Mouse (Mus musculus): ENCODE results near the gene Sirt4. TPM values are rescaled to one million over a fixed set of nuclear protein-coding genes. Genes with fewer than 3 reads are reported as not detected.

Gene Sirt4
- polyA plus RNA-seq, 1 experiment, result 22.2 TPM

- Histone ChIP-seq H3K9me3 (replicated peaks; ENCODE audit: control insufficient read depth, insufficient read depth, low read length, poor library complexity, severe bottlenecking) (no peaks in the 10 kb centered on the region), H3K9ac (ENCODE audit: low read depth, poor library complexity, severe bottlenecking) (no peak overlapping the region)
- TF ChIP-seq CTCF (IDR thresholded peaks at IDR 0.05; ENCODE audit: low read depth, low read length) (peak; percentile 49), EP300 (IDR thresholded peaks at IDR 0.05; ENCODE audit: insufficient read depth, low read depth, low read length) (no peak)
Measured at GRCm38 (mm10) chr5:115473191-115473590, 11.3 kb downstream of the Sirt4 start.

DNA sequence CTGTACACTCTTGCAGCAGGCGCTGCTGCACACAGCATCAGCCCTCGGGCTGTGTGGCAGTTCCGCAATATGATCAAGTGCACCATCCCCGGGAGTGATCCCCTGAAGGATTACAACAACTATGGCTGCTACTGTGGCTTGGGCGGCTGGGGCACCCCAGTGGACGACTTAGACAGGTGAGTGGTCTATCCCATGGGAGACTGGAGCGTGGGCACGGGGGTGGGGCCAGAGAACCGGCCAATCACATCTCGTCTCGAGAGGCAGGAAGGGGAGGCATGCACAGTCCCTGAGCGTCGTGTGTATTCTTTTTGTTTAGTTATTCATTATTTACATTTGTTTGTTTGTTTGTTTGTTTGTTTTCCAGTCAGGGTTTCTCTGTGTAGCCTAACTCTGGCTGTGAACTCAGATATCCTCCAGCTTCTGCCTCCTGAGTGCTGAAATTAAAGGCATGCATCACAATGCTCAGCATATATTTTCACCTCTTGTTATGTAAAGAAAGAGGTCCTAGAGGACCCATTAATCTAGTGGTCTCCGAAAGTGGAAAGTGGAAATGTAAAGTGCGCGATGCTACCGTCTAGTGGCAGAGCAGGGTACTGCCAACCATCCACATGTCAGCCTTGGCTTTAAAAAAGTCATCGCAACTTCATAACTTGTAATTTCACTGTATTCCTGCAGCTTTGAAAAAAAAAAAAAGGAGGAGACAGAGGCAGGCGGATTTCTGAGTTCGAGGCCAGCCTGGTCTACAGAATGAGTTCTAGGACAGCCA is 13.6 kb downstream of the Sirt4 start:
- Histone ChIP-seq H3K4me3 (ENCODE audit: low read depth, low read length) (peak overlapping the region; percentile 7; the same call in 1 of the 2 replicates), H3K36me3 (ENCODE audit: control insufficient read depth, insufficient read depth, low read length, poor library complexity, severe bottlenecking) (peaks cover 2% of the 10 kb centered on the region), H3K4me1 (ENCODE audit: control insufficient read depth, insufficient read depth, low read length) (no peaks in the 10 kb centered on the region), H3K27me3 (ENCODE audit: control insufficient read depth, insufficient read depth, low read length, poor library complexity, severe bottlenecking) (no peaks in the 10 kb centered on the region), H3K9ac (ENCODE audit: low read depth, poor library complexity, severe bottlenecking) (no peak overlapping the region), H3K9me3 (replicated peaks; ENCODE audit: control insufficient read depth, insufficient read depth, low read length, poor library complexity, severe bottlenecking) (no peaks in the 10 kb centered on the region), H3K27ac (ENCODE audit: insufficient read depth, low read length) (no peak overlapping the region)
- TF ChIP-seq CTCF (IDR thresholded peaks at IDR 0.05; ENCODE audit: low read depth, low read length), result peak; percentile 77
- no peak for TF ChIP-seq EP300 (IDR thresholded peaks at IDR 0.05; ENCODE audit: insufficient read depth, low read depth, low read length)

More at GRCm38 (mm10) chr5:115473191-115473590, 11.3 kb downstream of the Sirt4 start:
- H3K36me3 ChIP-seq (ENCODE audit: control insufficient read depth, insufficient read depth, low read length, poor library complexity, severe bottlenecking), result peaks cover 6% of the 10 kb centered on the region
- H3K27ac ChIP-seq (ENCODE audit: insufficient read depth, low read length), result no peak overlapping the region
- no peaks in the 10 kb centered on the region for H3K4me1 ChIP-seq (ENCODE audit: control insufficient read depth, insufficient read depth, low read length)
- H3K4me3 ChIP-seq (ENCODE audit: low read depth, low read length), result no peak overlapping the region
- no peaks in the 10 kb centered on the region for H3K27me3 ChIP-seq (ENCODE audit: control insufficient read depth, insufficient read depth, low read length, poor library complexity, severe bottlenecking)

GRCm38 (mm10) chr5:115469791-115470190 is 14.7 kb downstream of the Sirt4 start:
- no peak for TF ChIP-seq POLR2A (IDR thresholded peaks at IDR 0.05; ENCODE audit: insufficient read depth, low read length)
- no peak for TF ChIP-seq CTCF (IDR thresholded peaks at IDR 0.05; ENCODE audit: low read depth, low read length)
- no peak for TF ChIP-seq EP300 (IDR thresholded peaks at IDR 0.05; ENCODE audit: insufficient read depth, low read depth, low read length)
- H3K36me3 ChIP-seq (ENCODE audit: control insufficient read depth, insufficient read depth, low read length, poor library complexity, severe bottlenecking), result peaks cover 2% of the 10 kb centered on the region
- no peaks in the 10 kb centered on the region for H3K9me3 ChIP-seq (replicated peaks; ENCODE audit: control insufficient read depth, insufficient read depth, low read length, poor library complexity, severe bottlenecking)
- H3K4me3 ChIP-seq (ENCODE audit: low read depth, low read length), result no peak overlapping the region
- H3K9ac ChIP-seq (ENCODE audit: low read depth, poor library complexity, severe bottlenecking), result no peak overlapping the region
- no peaks in the 10 kb centered on the region for H3K4me1 ChIP-seq (ENCODE audit: control insufficient read depth, insufficient read depth, low read length)
- no peaks in the 10 kb centered on the region for H3K27me3 ChIP-seq (ENCODE audit: control insufficient read depth, insufficient read depth, low read length, poor library complexity, severe bottlenecking)
- no peak overlapping the region for H3K27ac ChIP-seq (ENCODE audit: insufficient read depth, low read length)

DNA sequence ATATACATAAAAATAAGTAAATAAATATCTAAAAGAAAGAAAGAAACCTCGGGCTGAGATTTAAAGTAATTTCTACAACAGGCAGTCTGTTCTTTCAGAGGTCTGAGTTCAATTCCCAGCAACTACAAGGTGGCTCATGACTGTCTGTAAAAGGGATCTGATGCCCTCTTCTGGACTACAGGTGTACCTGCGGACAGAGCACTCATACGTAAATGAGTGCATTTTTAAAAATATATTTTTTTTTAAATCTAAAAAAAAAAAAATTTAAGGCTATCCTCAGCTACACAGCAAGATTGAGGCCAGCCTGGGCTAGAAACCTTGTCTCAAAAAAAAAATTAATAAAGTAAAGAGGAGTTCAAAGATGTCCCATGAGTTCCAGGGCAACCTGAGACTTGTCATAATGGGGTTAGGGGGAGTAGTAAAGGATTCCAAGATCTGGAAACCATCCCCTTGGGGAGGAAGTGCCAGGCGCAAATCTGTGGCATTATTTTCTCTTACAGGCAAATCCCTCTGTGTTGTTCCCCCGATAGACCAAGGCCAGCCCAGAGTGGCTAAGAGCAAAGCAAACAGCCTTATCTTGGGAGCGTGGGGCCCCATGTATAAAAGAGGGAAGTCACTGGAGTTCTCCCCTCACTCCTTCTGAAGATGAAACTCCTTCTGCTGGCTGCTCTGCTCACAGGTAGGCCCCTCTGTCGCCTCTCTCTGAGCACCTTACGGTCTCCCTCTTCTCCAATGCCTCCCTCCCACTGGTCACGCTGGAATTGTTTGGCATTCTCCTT is 18.7 kb downstream of the Sirt4 start, which contains the start of gene Pla2g1b:
Pla2g1b (plus strand) TSS at position 621 of the 779 bp plus-strand sequence.
- Histone ChIP-seq H3K27ac (ENCODE audit: insufficient read depth, low read length) (peak within 1 kb of the TSS; percentile 16), H3K27me3 (ENCODE audit: control insufficient read depth, insufficient read depth, low read length, poor library complexity, severe bottlenecking) (no peaks in the 10 kb centered on the region), H3K4me1 (ENCODE audit: control insufficient read depth, insufficient read depth, low read length) (no peaks in the 10 kb centered on the region), H3K9ac (ENCODE audit: low read depth, poor library complexity, severe bottlenecking) (peak within 1 kb of the TSS; percentile 28; the same call in 1 of the 2 replicates), H3K9me3 (replicated peaks; ENCODE audit: control insufficient read depth, insufficient read depth, low read length, poor library complexity, severe bottlenecking) (no peaks in the 10 kb centered on the region), H3K4me3 (ENCODE audit: low read depth, low read length) (peak within 1 kb of the TSS; percentile 66), H3K36me3 (ENCODE audit: control insufficient read depth, insufficient read depth, low read length, poor library complexity, severe bottlenecking) (peaks cover 2% of the 10 kb centered on the region; the same call in 1 of the 2 replicates)
- TF ChIP-seq CTCF (IDR thresholded peaks at IDR 0.05; ENCODE audit: low read depth, low read length) (no peak), POLR2A (IDR thresholded peaks at IDR 0.05; ENCODE audit: insufficient read depth, low read length) (no peak), EP300 (IDR thresholded peaks at IDR 0.05; ENCODE audit: insufficient read depth, low read depth, low read length) (no peak)

DNA sequence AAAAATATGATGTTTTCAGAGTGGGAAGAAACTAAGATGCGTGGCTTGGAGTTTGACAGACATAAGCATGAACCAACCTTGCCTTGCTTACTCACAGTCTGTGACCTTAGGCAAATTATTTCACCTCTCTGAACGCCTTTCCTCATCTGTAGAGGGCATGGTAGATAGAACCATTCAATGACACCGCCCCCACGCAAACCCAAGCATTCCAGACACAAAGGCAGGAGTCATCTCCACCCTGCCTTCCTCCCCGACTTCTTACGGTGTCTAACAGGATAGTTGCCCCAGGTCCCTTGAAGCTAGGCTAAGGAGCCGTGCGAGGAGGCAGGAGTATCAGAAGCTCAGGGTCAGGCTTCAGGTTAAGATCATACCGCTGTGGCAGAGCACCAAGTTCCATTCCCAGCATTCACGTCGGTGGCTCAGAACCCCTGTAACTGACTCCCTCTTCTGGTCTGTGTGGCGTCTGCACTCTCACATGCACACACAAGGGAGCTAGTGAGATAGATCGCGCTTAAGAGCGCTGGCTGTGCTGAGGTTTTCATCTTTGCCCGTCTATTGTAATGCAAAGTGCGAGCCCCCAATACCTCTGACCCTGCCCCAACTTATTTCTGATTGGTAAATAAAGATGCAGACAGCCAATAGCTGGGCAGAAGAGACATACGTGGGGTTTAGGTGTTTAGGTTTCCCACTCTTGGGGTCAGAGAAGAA is 20.0 kb downstream of the Sirt4 start:
- H3K4me3 ChIP-seq (ENCODE audit: low read depth, low read length), result peak overlapping the region; percentile 66
- TF ChIP-seq POLR2A (IDR thresholded peaks at IDR 0.05; ENCODE audit: insufficient read depth, low read length) (peak; percentile 85), CTCF (IDR thresholded peaks at IDR 0.05; ENCODE audit: low read depth, low read length) (peak; percentile 74), EP300 (IDR thresholded peaks at IDR 0.05; ENCODE audit: insufficient read depth, low read depth, low read length) (peak; percentile 56; the same call in 1 of the 2 replicates)
- peak overlapping the region; percentile 14; the same call in 1 of the 2 replicates for H3K9ac ChIP-seq (ENCODE audit: low read depth, poor library complexity, severe bottlenecking)
- peaks cover 2% of the 10 kb centered on the region; the same call in 1 of the 2 replicates for H3K36me3 ChIP-seq (ENCODE audit: control insufficient read depth, insufficient read depth, low read length, poor library complexity, severe bottlenecking)
- no peaks in the 10 kb centered on the region for H3K9me3 ChIP-seq (replicated peaks; ENCODE audit: control insufficient read depth, insufficient read depth, low read length, poor library complexity, severe bottlenecking)
- peak overlapping the region; percentile 59 for H3K27ac ChIP-seq (ENCODE audit: insufficient read depth, low read length)
- no peaks in the 10 kb centered on the region for H3K4me1 ChIP-seq (ENCODE audit: control insufficient read depth, insufficient read depth, low read length)
- no peaks in the 10 kb centered on the region for H3K27me3 ChIP-seq (ENCODE audit: control insufficient read depth, insufficient read depth, low read length, poor library complexity, severe bottlenecking)

Measured in ES-Bruce4 (cell line).